Mouse (Mus musculus): ENCODE measurements around the gene Acot4. TPM values are rescaled to one million over a fixed set of nuclear protein-coding genes. Genes with fewer than 3 reads are reported as not detected.
"Not testable (repeated sequence)": the region's sequence is repeated elsewhere in the genome, so short reads cannot be mapped to it uniquely, and the experiment has no call there.

Acot4 gene
- polyA plus RNA-seq, 1 experiment from 2014 or later = 0.12 TPM

DNA sequence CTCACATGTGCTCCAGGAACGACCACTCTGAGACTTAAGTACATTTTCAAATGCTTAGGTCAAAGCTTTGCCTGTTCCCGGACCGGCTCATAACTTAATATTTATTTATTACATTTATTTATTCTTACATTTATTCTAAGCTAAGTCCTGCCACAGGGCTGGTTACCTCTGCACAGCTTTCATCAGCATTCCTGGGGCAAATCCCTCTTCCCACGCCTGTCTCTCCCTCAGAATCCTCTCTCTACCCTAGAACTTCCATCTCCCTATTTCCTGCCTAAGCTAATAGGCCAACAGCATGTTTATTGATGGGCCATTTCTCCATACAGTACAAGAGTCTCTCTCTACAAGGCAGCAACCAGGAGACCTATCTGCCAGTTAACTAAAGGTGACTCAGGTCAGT, 29.6 kb downstream of the Acot4 start:
- ATAC-seq (no peak), DNase-seq (ENCODE audit: low spot score) (no peak)
- Histone ChIP-seq H3K9ac (replicated peaks; ENCODE audit: low read depth) (no peak overlapping the region), H3K4me3 (ENCODE audit: low read depth, low read length) (no peak overlapping the region), H3K4me2 (replicated peaks; ENCODE audit: low read depth, low read length) (no peak overlapping the region), H3K27me3 (replicated peaks; ENCODE audit: insufficient read depth, low read length) (0 out of 2 replicates have a peak, but pooled peaks cover 8% of the 10 kb centered on the region), H3K36me3 (ENCODE audit: insufficient read depth, low read length) (no peaks in the 10 kb centered on the region), H3K9me3 (ENCODE audit: low read length) (no peaks in the 10 kb centered on the region), H3K27ac (ENCODE audit: low read length) (no peak overlapping the region), H3K4me1 (ENCODE audit: insufficient read depth, low read depth, low read length) (no peaks in the 10 kb centered on the region)
- WGBS = 68% methylated on average over 4 of the region's 4 CpGs
- TF ChIP-seq CTCF (IDR thresholded peaks at IDR 0.05) = no peak
- TF ChIP-seq EP300 (IDR thresholded peaks at IDR 0.05) = no peak

DNA sequence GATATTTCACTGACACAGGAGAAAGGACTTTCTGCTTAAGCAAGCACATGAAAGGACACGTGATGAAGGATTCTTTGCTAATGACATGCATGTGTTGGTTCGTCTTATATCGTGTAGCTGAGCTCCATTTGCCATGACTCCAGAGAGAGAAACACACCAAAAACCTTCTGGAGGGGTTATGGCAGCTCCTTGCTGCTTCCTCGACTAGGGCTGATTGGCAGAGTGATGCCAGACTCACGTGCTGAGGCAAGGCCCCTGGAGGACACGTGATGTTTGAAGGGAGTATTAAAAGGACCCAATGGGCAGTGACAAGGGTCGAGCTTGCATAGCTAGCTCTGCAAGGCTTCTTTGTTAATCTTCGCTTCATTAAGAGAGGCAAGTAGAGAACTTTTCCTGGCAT, 30.1 kb downstream of the Acot4 start:
- Histone ChIP-seq H3K4me2 (replicated peaks; ENCODE audit: low read depth, low read length) (no peak overlapping the region), H3K4me1 (ENCODE audit: insufficient read depth, low read depth, low read length) (no peaks in the 10 kb centered on the region), H3K36me3 (ENCODE audit: insufficient read depth, low read length) (no peaks in the 10 kb centered on the region), H3K4me3 (ENCODE audit: low read depth, low read length) (no peak overlapping the region), H3K9me3 (ENCODE audit: low read length) (no peaks in the 10 kb centered on the region), H3K27ac (ENCODE audit: low read length) (no peak overlapping the region), H3K9ac (replicated peaks; ENCODE audit: low read depth) (no peak overlapping the region), H3K27me3 (replicated peaks; ENCODE audit: insufficient read depth, low read length) (0 out of 2 replicates have a peak, but pooled peaks cover 8% of the 10 kb centered on the region)
- 58% methylated on average over 8 of the region's 8 CpGs for WGBS
- ATAC-seq (no peak), DNase-seq (ENCODE audit: low spot score) (no peak)
- TF ChIP-seq CTCF (IDR thresholded peaks at IDR 0.05) (no peak), EP300 (IDR thresholded peaks at IDR 0.05) (no peak)

- Histone ChIP-seq H3K9me3 (ENCODE audit: low read length) (no peaks in the 10 kb centered on the region), H3K27ac (ENCODE audit: low read length) (no peak within 1 kb of the TSS), H3K27me3 (replicated peaks; ENCODE audit: insufficient read depth, low read length) (0 out of 2 replicates have a peak, but pooled peaks cover 8% of the 10 kb centered on the region), H3K36me3 (ENCODE audit: insufficient read depth, low read length) (no peaks in the 10 kb centered on the region), H3K9ac (replicated peaks; ENCODE audit: low read depth) (no peak within 1 kb of the TSS), H3K4me2 (replicated peaks; ENCODE audit: low read depth, low read length) (peak within 1 kb of the TSS; percentile 53), H3K4me1 (ENCODE audit: insufficient read depth, low read depth, low read length) (no peaks in the 10 kb centered on the region), H3K4me3 (ENCODE audit: low read depth, low read length) (peak within 1 kb of the TSS; percentile 31; the same call in 1 of the 2 replicates)
- ATAC-seq (no peak), DNase-seq (ENCODE audit: low spot score) (peak; percentile 11)
- TF ChIP-seq CTCF (IDR thresholded peaks at IDR 0.05) = no peak
- TF ChIP-seq EP300 (IDR thresholded peaks at IDR 0.05) = no peak
- WGBS = 43% methylated on average over 9 of the region's 9 CpGs
Observed at GRCm38 (mm10) chr12:84068986-84069385, 30.8 kb downstream of the Acot4 start, which contains the start of gene Acot5. Gene Acot5, plus strand, starts transcription at chr12:84069325.

DNA sequence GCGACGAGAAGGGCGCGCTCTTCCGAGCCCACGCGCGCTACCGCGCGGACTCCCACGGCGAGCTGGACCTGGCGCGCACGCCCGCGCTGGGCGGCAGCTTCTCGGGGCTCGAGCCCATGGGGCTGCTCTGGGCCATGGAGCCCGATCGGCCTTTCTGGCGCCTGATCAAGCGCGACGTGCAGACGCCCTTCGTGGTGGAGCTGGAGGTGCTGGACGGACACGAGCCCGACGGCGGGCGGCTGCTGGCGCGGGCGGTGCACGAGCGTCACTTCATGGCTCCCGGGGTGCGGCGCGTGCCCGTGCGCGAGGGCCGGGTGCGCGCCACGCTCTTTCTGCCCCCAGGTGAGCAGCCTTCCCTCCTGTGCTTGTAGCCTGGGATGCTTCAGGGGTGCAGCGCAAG, 31.4 kb downstream of the Acot4 start:
- not testable (repeated sequence) for DNase-seq (ENCODE audit: low spot score); H3K27me3 ChIP-seq (replicated peaks; ENCODE audit: insufficient read depth, low read length); H3K27ac ChIP-seq (ENCODE audit: low read length); H3K4me1 ChIP-seq (ENCODE audit: insufficient read depth, low read depth, low read length); H3K9me3 ChIP-seq (ENCODE audit: low read length); ATAC-seq; H3K36me3 ChIP-seq (ENCODE audit: insufficient read depth, low read length); H3K9ac ChIP-seq (replicated peaks; ENCODE audit: low read depth)
- Histone ChIP-seq H3K4me2 (replicated peaks; ENCODE audit: low read depth, low read length) (peak overlapping the region; percentile 53), H3K4me3 (ENCODE audit: low read depth, low read length) (peak overlapping the region; percentile 31; the same call in 1 of the 2 replicates)
- WGBS = 2% methylated on average over 28 of the region's 52 CpGs

DNA sequence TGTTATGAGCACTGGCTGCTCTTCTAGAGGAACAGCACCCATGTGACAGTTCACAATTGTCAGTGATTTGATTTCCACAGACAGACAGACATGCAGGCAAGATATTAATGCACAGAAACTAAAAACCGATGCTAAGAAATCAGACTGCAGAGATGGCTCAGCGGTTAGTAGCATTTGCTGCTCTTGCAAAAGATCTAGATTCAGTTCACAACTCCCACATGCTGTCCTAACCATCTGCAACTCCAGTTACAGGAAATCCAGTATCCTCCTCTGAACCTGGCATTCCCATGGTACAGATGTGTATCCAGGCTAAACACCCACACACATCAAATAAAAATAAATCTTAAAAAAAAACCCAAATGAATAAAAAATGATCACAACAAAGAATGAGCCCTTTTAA, 33.5 kb downstream of the Acot4 start:
- 91% methylated on average over 2 of the region's 2 CpGs for WGBS
- DNase-seq (ENCODE audit: low spot score) = no peak

GRCm38 (mm10) chr12:84077371-84077990, 39.3 kb downstream of the Acot4 start:
- no peaks in the 10 kb centered on the region for H3K27me3 ChIP-seq (replicated peaks; ENCODE audit: insufficient read depth, low read length)
- TF ChIP-seq EP300 (IDR thresholded peaks at IDR 0.05) = no peak
- no peaks in the 10 kb centered on the region for H3K4me1 ChIP-seq (ENCODE audit: insufficient read depth, low read depth, low read length)
- H3K9me3 ChIP-seq (ENCODE audit: low read length) = no peaks in the 10 kb centered on the region
- H3K9ac ChIP-seq (replicated peaks; ENCODE audit: low read depth) = no peak overlapping the region
- no peak overlapping the region for H3K4me2 ChIP-seq (replicated peaks; ENCODE audit: low read depth, low read length)
- DNase-seq (ENCODE audit: low spot score) (no peak), ATAC-seq (no peak)
- H3K4me3 ChIP-seq (ENCODE audit: low read depth, low read length) = no peak overlapping the region
- H3K27ac ChIP-seq (ENCODE audit: low read length) = no peak overlapping the region
- 73% methylated on average over 4 of the region's 4 CpGs for WGBS
- H3K36me3 ChIP-seq (ENCODE audit: insufficient read depth, low read length) = no peaks in the 10 kb centered on the region

More for the DNA sequence above, 33.5 kb downstream of the Acot4 start:
- no peaks in the 10 kb centered on the region for H3K4me1 ChIP-seq (ENCODE audit: insufficient read depth, low read depth, low read length)
- 0 out of 2 replicates have a peak, but pooled peaks cover 8% of the 10 kb centered on the region for H3K27me3 ChIP-seq (replicated peaks; ENCODE audit: insufficient read depth, low read length)
- TF ChIP-seq EP300 (IDR thresholded peaks at IDR 0.05) (no peak), CTCF (IDR thresholded peaks at IDR 0.05) (no peak)
- H3K36me3 ChIP-seq (ENCODE audit: insufficient read depth, low read length) = no peaks in the 10 kb centered on the region
- no peak overlapping the region for H3K9ac ChIP-seq (replicated peaks; ENCODE audit: low read depth)
- no peak overlapping the region for H3K27ac ChIP-seq (ENCODE audit: low read length)
- no peak for ATAC-seq
- no peak overlapping the region for H3K4me3 ChIP-seq (ENCODE audit: low read depth, low read length)
- no peaks in the 10 kb centered on the region for H3K9me3 ChIP-seq (ENCODE audit: low read length)
- H3K4me2 ChIP-seq (replicated peaks; ENCODE audit: low read depth, low read length) = no peak overlapping the region
